Mouse (Mus musculus) small intestine, adult 2 months (tissue): Measurements from ENCODE around the gene Ccdc127.

ENCODE experiments used
- CTCF ChIP-seq: fragments of 200-500 bp; IDR thresholded peaks from 2 replicates; pipeline ENCODE4 v1.5.1; 2012; ENCODE audit warnings: low read depth, mild to moderate bottlenecking, control low read depth, inconsistent platforms, low read length, moderate library complexity, mixed read lengths; ENCODE audit not compliant: insufficient replicate concordance, insufficient read length; ENCODE audit errors: extremely low read depth
- POLR2A ChIP-seq: fragments of 200-500 bp; IDR thresholded peaks from 2 replicates; pipeline ENCODE4 v1.6.1; 2012; ENCODE audit warnings: low read depth, mild to moderate bottlenecking, control low read depth, inconsistent platforms, low read length, moderate library complexity

DNA sequence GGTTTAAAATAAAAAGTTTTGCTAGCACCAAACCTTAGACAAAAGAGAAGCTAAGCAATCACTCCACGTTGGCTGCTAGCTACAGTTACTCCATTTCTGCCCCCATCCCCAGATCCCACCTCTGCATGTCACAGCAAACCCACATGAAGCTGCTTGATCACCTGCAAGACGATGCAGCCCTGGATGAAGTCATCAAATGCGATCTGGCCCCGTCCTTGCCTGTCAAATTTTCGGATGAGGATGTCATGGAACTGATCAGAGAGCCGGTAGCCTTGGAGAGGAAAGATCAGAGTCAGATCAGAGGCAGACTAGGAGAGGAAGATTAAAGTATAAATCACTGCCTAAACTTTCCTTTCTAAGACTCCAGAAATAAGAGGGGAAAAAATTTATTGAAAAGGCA lies 44.7 kb upstream of the Ccdc127 start:
- no peak for TF ChIP-seq POLR2A
- TF ChIP-seq CTCF, result no peak
